Mouse (Mus musculus) neural tube, embryonic 14.5 days (tissue): Measurements from ENCODE around the gene Rerg. TPM values are rescaled to one million over a fixed set of nuclear protein-coding genes. Genes with fewer than 3 reads are reported as not detected.
A peak's percentile ranks its signal among the peaks of the same experiment; 100 is the strongest.

Source experiments
- ATAC-seq: fragments of 200-750 bp; cut with Nextera tagmentation; 2 replicates; pipeline ENCODE4 v1.8.0; 2017; ENCODE audit warnings: low read depth, mild to moderate bottlenecking, moderate TSS enrichment, moderate library complexity
- H3K27ac ChIP-seq: fragments of 300-500 bp; sonication (generic); 2 replicates; pipeline ENCODE4 v1.5.1; 2014; ENCODE audit warnings: low read depth, mild to moderate bottlenecking, control low read depth, low read length, moderate library complexity, mixed read lengths
- H3K27me3 ChIP-seq: fragments of 300-500 bp; sonication (generic); 2 replicates; pipeline ENCODE4 v1.6.1; 2014; ENCODE audit warnings: low read length; ENCODE audit not compliant: control insufficient read depth, insufficient read depth
- H3K36me3 ChIP-seq: fragments of 300-500 bp; sonication (generic); 2 replicates; pipeline ENCODE4 v1.6.1; 2014; ENCODE audit warnings: low read length, mixed read lengths; ENCODE audit not compliant: control insufficient read depth, insufficient read depth
- H3K4me1 ChIP-seq: fragments of 300-500 bp; sonication (generic); 2 replicates; pipeline ENCODE4 v1.6.1; 2014; ENCODE audit warnings: low read length; ENCODE audit not compliant: control insufficient read depth, insufficient read depth
- H3K4me2 ChIP-seq: fragments of 300-500 bp; sonication (generic); 2 replicates; pipeline ENCODE4 v1.6.1; 2014; ENCODE audit warnings: mild to moderate bottlenecking, low read depth, low read length, control low read depth
- H3K4me3 ChIP-seq: fragments of 300-500 bp; sonication (generic); 2 replicates; pipeline ENCODE4 v1.5.1; 2014; ENCODE audit warnings: low read depth, low read length, control low read depth, mixed read lengths
- H3K9ac ChIP-seq: fragments of 300-500 bp; sonication (generic); replicated peaks from 2 replicates; pipeline ENCODE4 v1.6.1; 2014; ENCODE audit warnings: low read depth, mild to moderate bottlenecking, control low read depth, low read length, mixed read lengths
- H3K9me3 ChIP-seq: fragments of 300-500 bp; sonication (generic); 2 replicates; pipeline ENCODE4 v1.6.1; 2016; ENCODE audit warnings: low read length; ENCODE audit not compliant: control insufficient read depth
- WGBS: fragments of 180-500 bp; shearing (Covaris S2); extraction: QIAGEN DNeasy Blood & Tissue Kit; methylation state at CpG from one replicate; pipeline ENCODE4 v1.1.7; 2014; 5-methylcytosine and 5-hydroxymethylcytosine counted together
- polyA plus RNA-seq: library from polyadenylated mRNA; unstranded; fragments of >200 nt; fragmentation: Nextera tagmentation; extraction: Ambion mirVana; gene quantifications from 2 replicates; pipeline ENCODE4 v1.2.1, GENCODE M21; 2014

Gene Rerg
- 6.6 and 8.5 TPM in 2 replicates for polyA plus RNA-seq

- H3K9ac ChIP-seq, result peak within 1 kb of the TSS; percentile 51
Observed at GRCm38 (mm10) chr6:137170226-137170625, at the start of gene Rerg. Gene Rerg (minus strand): TSS chr6:137170497.

GRCm38 (mm10) chr6:137217841-137218463 lies 47.7 kb upstream of the Rerg start:
- H3K4me1 ChIP-seq, result no peaks in the 10 kb centered on the region
- H3K27me3 ChIP-seq, result no peaks in the 10 kb centered on the region
- no peak overlapping the region for H3K9ac ChIP-seq
- no peak for ATAC-seq
- H3K36me3 ChIP-seq, result no peaks in the 10 kb centered on the region
- H3K9me3 ChIP-seq, result no peaks in the 10 kb centered on the region
- 80% methylated on average over 8 of the region's 8 CpGs for WGBS
- no peak overlapping the region for H3K4me2 ChIP-seq
- no peak overlapping the region for H3K27ac ChIP-seq
- no peak overlapping the region for H3K4me3 ChIP-seq

More at GRCm38 (mm10) chr6:137170226-137170625, at the start of gene Rerg:
- Histone ChIP-seq H3K27ac (no peak within 1 kb of the TSS), H3K4me1 (no peaks in the 10 kb centered on the region), H3K4me3 (peak within 1 kb of the TSS; percentile 41), H3K36me3 (no peaks in the 10 kb centered on the region), H3K4me2 (peak within 1 kb of the TSS; percentile 80), H3K9me3 (no peaks in the 10 kb centered on the region), H3K27me3 (no peaks in the 10 kb centered on the region)
- ATAC-seq, result no peak
- WGBS, result 18% methylated on average over 5 of the region's 5 CpGs

GRCm38 (mm10) chr6:137211441-137211840 lies 41.1 kb upstream of the Rerg start:
- no peak for ATAC-seq
- no peaks in the 10 kb centered on the region for H3K4me1 ChIP-seq
- no peak overlapping the region for H3K9ac ChIP-seq
- no peak overlapping the region for H3K4me3 ChIP-seq
- no peak overlapping the region for H3K27ac ChIP-seq
- no peak overlapping the region for H3K4me2 ChIP-seq
- no peaks in the 10 kb centered on the region for H3K27me3 ChIP-seq
- no peaks in the 10 kb centered on the region for H3K36me3 ChIP-seq
- no peaks in the 10 kb centered on the region for H3K9me3 ChIP-seq
- 64% methylated on average over 2 of the region's 2 CpGs for WGBS

- Histone ChIP-seq H3K4me3 (no peak overlapping the region), H3K4me1 (no peaks in the 10 kb centered on the region), H3K27me3 (no peaks in the 10 kb centered on the region), H3K36me3 (no peaks in the 10 kb centered on the region), H3K4me2 (no peak overlapping the region), H3K9ac (no peak overlapping the region), H3K27ac (no peak overlapping the region), H3K9me3 (no peaks in the 10 kb centered on the region)
- ATAC-seq, result no peak
- WGBS, result 93% methylated on average over 10 of the region's 10 CpGs
Observed at GRCm38 (mm10) chr6:137210991-137211390, 40.7 kb upstream of the Rerg start.

- 75% methylated on average over 8 of the region's 8 CpGs for WGBS
- ATAC-seq, result 0 out of 2 replicates have a peak, but pooled peaks have one; percentile 52
Observed at GRCm38 (mm10) chr6:137209992-137210391, 39.7 kb upstream of the Rerg start.

GRCm38 (mm10) chr6:137207126-137207525 lies 36.8 kb upstream of the Rerg start:
- Histone ChIP-seq H3K27ac (no peak overlapping the region), H3K27me3 (no peaks in the 10 kb centered on the region), H3K9me3 (no peaks in the 10 kb centered on the region), H3K36me3 (no peaks in the 10 kb centered on the region), H3K4me2 (no peak overlapping the region), H3K4me3 (no peak overlapping the region), H3K9ac (no peak overlapping the region), H3K4me1 (no peaks in the 10 kb centered on the region)
- 93% methylated on average over 6 of the region's 6 CpGs for WGBS
- no peak for ATAC-seq

More at GRCm38 (mm10) chr6:137209992-137210391, 39.7 kb upstream of the Rerg start:
- no peak overlapping the region for H3K27ac ChIP-seq
- no peaks in the 10 kb centered on the region for H3K36me3 ChIP-seq
- no peaks in the 10 kb centered on the region for H3K9me3 ChIP-seq
- no peak overlapping the region for H3K4me3 ChIP-seq
- H3K4me2 ChIP-seq, result no peak overlapping the region
- H3K4me1 ChIP-seq, result no peaks in the 10 kb centered on the region
- H3K9ac ChIP-seq, result no peak overlapping the region
- H3K27me3 ChIP-seq, result no peaks in the 10 kb centered on the region

GRCm38 (mm10) chr6:137205662-137206400 lies 35.5 kb upstream of the Rerg start:
- H3K27ac ChIP-seq, result no peak overlapping the region
- no peaks in the 10 kb centered on the region for H3K27me3 ChIP-seq
- no peaks in the 10 kb centered on the region for H3K4me1 ChIP-seq
- no peaks in the 10 kb centered on the region for H3K36me3 ChIP-seq
- no peaks in the 10 kb centered on the region for H3K9me3 ChIP-seq
- 66% methylated on average over 11 of the region's 11 CpGs for WGBS
- H3K4me3 ChIP-seq, result no peak overlapping the region
- no peak overlapping the region for H3K9ac ChIP-seq
- ATAC-seq, result peak; percentile 52; the same call in 1 of the 2 replicates
- no peak overlapping the region for H3K4me2 ChIP-seq

GRCm38 (mm10) chr6:137202661-137203060 lies 32.4 kb upstream of the Rerg start:
- no peak overlapping the region for H3K4me2 ChIP-seq
- H3K27ac ChIP-seq, result no peak overlapping the region
- H3K9me3 ChIP-seq, result no peaks in the 10 kb centered on the region
- ATAC-seq, result no peak
- H3K36me3 ChIP-seq, result no peaks in the 10 kb centered on the region
- H3K4me1 ChIP-seq, result no peaks in the 10 kb centered on the region
- no peak overlapping the region for H3K4me3 ChIP-seq
- H3K9ac ChIP-seq, result no peak overlapping the region
- WGBS, result 95% methylated on average over 4 of the region's 4 CpGs
- H3K27me3 ChIP-seq, result no peaks in the 10 kb centered on the region

- H3K9me3 ChIP-seq, result no peaks in the 10 kb centered on the region
- WGBS, result 68% methylated on average over 7 of the region's 7 CpGs
- no peak overlapping the region for H3K4me2 ChIP-seq
- H3K4me3 ChIP-seq, result no peak overlapping the region
- no peak for ATAC-seq
- H3K9ac ChIP-seq, result no peak overlapping the region
- H3K36me3 ChIP-seq, result no peaks in the 10 kb centered on the region
- H3K27ac ChIP-seq, result no peak overlapping the region
- H3K4me1 ChIP-seq, result no peaks in the 10 kb centered on the region
- H3K27me3 ChIP-seq, result no peaks in the 10 kb centered on the region
Observed at GRCm38 (mm10) chr6:137201578-137201977, 31.3 kb upstream of the Rerg start.
